In the genomic region with DNA sequence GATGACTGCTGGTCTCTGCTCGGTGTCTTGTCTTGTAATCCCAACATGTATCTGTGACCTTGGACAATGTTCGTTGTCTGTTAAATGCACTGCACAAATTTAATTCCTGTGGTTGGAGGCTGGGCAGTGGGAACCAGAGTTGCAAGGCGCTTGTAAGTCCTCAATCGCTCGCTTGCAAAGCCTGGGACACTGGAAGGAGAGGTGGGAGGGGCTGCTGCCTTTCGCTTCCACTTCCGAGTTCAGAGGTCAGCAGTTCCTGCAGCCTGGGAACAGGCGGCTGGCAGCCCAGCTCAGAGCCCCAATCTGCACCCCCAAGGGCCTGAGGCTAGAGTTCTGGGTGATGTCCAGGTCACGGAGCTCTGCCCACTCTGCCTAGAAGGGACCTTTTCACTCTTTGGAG, we compare ENCODE assay signal across 29 mouse cellular contexts. TPM values are rescaled to one million over a fixed set of nuclear protein-coding genes. Genes with fewer than 3 reads are reported as not detected.
DNase-seq lines count a peak whose midpoint lies in the region; ATAC-seq and TF ChIP-seq lines count a peak whose summit lies in the region.
"Had no signal": no experiment of that assay in that cellular context is flagged by ENCODE, and none has a peak within 500 bp of the region (broad histone marks: within the 10 kb centered on the region; RNA-seq: fewer than 3 reads in every experiment).

No protein-coding gene starts in this region.

- no peak overlapping the region for H3K4me2 ChIP-seq in kidney, embryonic 16.5 days (replicated peaks; ENCODE audit: low read depth, low read length)
- H3K4me2 ChIP-seq: embryonic facial prominence, embryonic 12.5 days; forebrain, embryonic 13.5 days; heart, embryonic 15.5 days; kidney, embryonic 15.5 days; liver, embryonic 15.5 days; midbrain, embryonic 12.5 days; neural tube, embryonic 12.5 days; stomach, embryonic 15.5 days had no signal

- no peaks in the 10 kb centered on the region for H3K9me3 ChIP-seq in kidney, embryonic 16.5 days (ENCODE audit: low read length)
- H3K9me3 ChIP-seq in ES-Bruce4 (replicated peaks; ENCODE audit: control insufficient read depth, insufficient read depth, low read length, poor library complexity, severe bottlenecking) = no peaks in the 10 kb centered on the region
- H3K9me3 ChIP-seq: embryonic facial prominence, embryonic 12.5 days; forebrain, embryonic 13.5 days; heart, embryonic 15.5 days; kidney, embryonic 15.5 days; liver, embryonic 15.5 days; midbrain, embryonic 12.5 days; neural tube, embryonic 12.5 days; stomach, embryonic 15.5 days had no signal

- ATAC-seq in kidney, embryonic 16.5 days (ENCODE audit: low FRiP score, low TSS enrichment) = 0 out of 2 replicates have a peak, but pooled peaks have one; percentile 15
- ATAC-seq: forebrain, embryonic 13.5 days; lung, postnatal 0 days had no signal

- no peak overlapping the region for H3K4me3 ChIP-seq in kidney, embryonic 16.5 days (ENCODE audit: low read length)
- H3K4me3 ChIP-seq in ES-Bruce4 (ENCODE audit: low read depth, low read length) = peak overlapping the region; percentile 93
- H3K4me3 ChIP-seq: embryonic facial prominence, embryonic 12.5 days; forebrain, embryonic 13.5 days; gastrocnemius, adult 2 months; heart, embryonic 15.5 days; kidney, embryonic 15.5 days; liver, embryonic 15.5 days; midbrain, embryonic 12.5 days; neural tube, embryonic 12.5 days; stomach, embryonic 15.5 days had no signal

- DNase-seq in kidney, postnatal 25 days = no peak
- peak; percentile 37 for DNase-seq in MN1 (ENCODE audit: low spot score)
- DNase-seq in embryo, embryonic 11 days = peak; percentile 23
- no peak for DNase-seq in gastrocnemius, postnatal 4 days (ENCODE audit: low spot score in 2 of 2)
- DNase-seq in layer of hippocampus, postnatal 36 days = no peak
- DNase-seq in spleen, postnatal 14 days (ENCODE audit: low spot score in 2 of 2) = no peak
- DNase-seq: adrenal gland, adult 8-10 months; cerebellum, adult 8-10 months; cerebellum, postnatal 36 days; gastrocnemius, adult 2 months; heart, postnatal 4 days; kidney, adult 11 months; left cerebral cortex, postnatal 4 days; liver; retina, postnatal 1 day; right cerebral cortex, postnatal 25 days; thymus, adult 2 months; thymus, postnatal 4 days had no signal

- H3K36me3 ChIP-seq in kidney, embryonic 16.5 days (ENCODE audit: insufficient read depth, low read length) = no peaks in the 10 kb centered on the region
- no peaks in the 10 kb centered on the region for H3K36me3 ChIP-seq in ES-Bruce4 (ENCODE audit: control insufficient read depth, insufficient read depth, low read length, poor library complexity, severe bottlenecking)
- H3K36me3 ChIP-seq: embryonic facial prominence, embryonic 12.5 days; heart, embryonic 15.5 days; kidney, embryonic 15.5 days; liver, embryonic 15.5 days; midbrain, embryonic 12.5 days; neural tube, embryonic 12.5 days; stomach, embryonic 15.5 days had no signal

- no peak overlapping the region for H3K9ac ChIP-seq in kidney, embryonic 16.5 days (replicated peaks; ENCODE audit: low read length)
- peak overlapping the region; percentile 66 for H3K9ac ChIP-seq in ES-Bruce4 (ENCODE audit: low read depth, poor library complexity, severe bottlenecking)
- H3K9ac ChIP-seq: embryonic facial prominence, embryonic 12.5 days; forebrain, embryonic 13.5 days; heart, embryonic 15.5 days; kidney, embryonic 15.5 days; liver, embryonic 15.5 days; midbrain, embryonic 12.5 days; neural tube, embryonic 12.5 days; stomach, embryonic 15.5 days had no signal

- no peak overlapping the region for H3K27ac ChIP-seq in kidney, embryonic 16.5 days (ENCODE audit: low read length)
- H3K27ac ChIP-seq in ES-Bruce4 (ENCODE audit: insufficient read depth, low read length) = no peak overlapping the region
- H3K27ac ChIP-seq: embryonic facial prominence, embryonic 12.5 days; forebrain, embryonic 13.5 days; gastrocnemius, adult 2 months; heart, embryonic 15.5 days; kidney, embryonic 15.5 days; liver, embryonic 15.5 days; midbrain, embryonic 12.5 days; neural tube, embryonic 12.5 days; stomach, embryonic 15.5 days had no signal

- 71% methylated on average over 9 of the region's 9 CpGs for WGBS in kidney, embryonic 16.5 days

- H3K4me1 ChIP-seq in kidney, embryonic 16.5 days (ENCODE audit: insufficient read depth, low read length) = no peaks in the 10 kb centered on the region
- H3K4me1 ChIP-seq in ES-Bruce4 (ENCODE audit: control insufficient read depth, insufficient read depth, low read length) = peaks cover 3% of the 10 kb centered on the region
- H3K4me1 ChIP-seq: embryonic facial prominence, embryonic 12.5 days; forebrain, embryonic 13.5 days; heart, embryonic 15.5 days; liver, embryonic 15.5 days; midbrain, embryonic 12.5 days; neural tube, embryonic 12.5 days; stomach, embryonic 15.5 days had no signal

- TF ChIP-seq CTCF in ES-Bruce4 (IDR thresholded peaks at IDR 0.05; ENCODE audit: low read depth, low read length) = no peak

- TF ChIP-seq POLR2A in ES-Bruce4 (IDR thresholded peaks at IDR 0.05; ENCODE audit: insufficient read depth, low read length) = no peak

- H3K27me3 ChIP-seq in kidney, embryonic 16.5 days (ENCODE audit: insufficient read depth, low read length) = no peaks in the 10 kb centered on the region
- no peaks in the 10 kb centered on the region for H3K27me3 ChIP-seq in ES-Bruce4 (ENCODE audit: control insufficient read depth, insufficient read depth, low read length, poor library complexity, severe bottlenecking)
- H3K27me3 ChIP-seq: embryonic facial prominence, embryonic 12.5 days; forebrain, embryonic 13.5 days; heart, embryonic 15.5 days; kidney, embryonic 15.5 days; liver, embryonic 15.5 days; midbrain, embryonic 12.5 days; neural tube, embryonic 12.5 days; stomach, embryonic 15.5 days had no signal

- no peak for TF ChIP-seq EP300 in ES-Bruce4 (IDR thresholded peaks at IDR 0.05; ENCODE audit: insufficient read depth, low read depth, low read length)

RNA-seq across cellular contexts. Expression of gene Grhpr, which starts 28.2 kb away (rescaled TPM):
- 115 and 124 TPM in 2 replicates for polyA plus RNA-seq in kidney, embryonic 16.5 days (2015; fragmentation: Nextera tagmentation; extraction: Ambion mirVana)
- polyA plus RNA-seq in ES-Bruce4 (2011; ENCODE audit: insufficient read depth, insufficient read length, low read depth, missing spikeins) = 26.8 and 26.9 TPM in 2 replicates
- 10 to 100 TPM; 20.2 to 22.8 TPM for total RNA-seq in gastrocnemius, postnatal 4 days (2021)
- 10 to 100 TPM; 24.5 to 27.0 TPM for total RNA-seq in layer of hippocampus, postnatal 36 days (2021)

RNA-seq across cellular contexts. Expression of gene Zbtb5, which starts 59.2 kb away (rescaled TPM):
- polyA plus RNA-seq in kidney, embryonic 16.5 days (2015; fragmentation: Nextera tagmentation; extraction: Ambion mirVana) = 25.2 and 27.9 TPM in 2 replicates
- 11.2 and 12.8 TPM in 2 replicates for polyA plus RNA-seq in ES-Bruce4 (2011; ENCODE audit: insufficient read depth, insufficient read length, low read depth, missing spikeins)
- total RNA-seq in gastrocnemius, postnatal 4 days (2021) = 10 to 100 TPM; 10.1 to 11.6 TPM
- total RNA-seq in layer of hippocampus, postnatal 36 days (2021) = 10 to 100 TPM in 1 of 2 experiments, 1 to 10 TPM in 1; 9.7 to 10.3 TPM

Comparison
In these comparisons a context has a peak if more than half of its experiments do, and no peak if none do; other contexts are left out.
1. DNase-seq: peak in MN1 (single experiment) and embryo, embryonic 11 days (single experiment); none in kidney, postnatal 25 days (0 of 2), gastrocnemius, postnatal 4 days (0 of 2), layer of hippocampus, postnatal 36 days (0 of 2) and spleen, postnatal 14 days (0 of 2).